Mouse (Mus musculus) liver, adult 2 months (tissue): ENCODE measurements around the gene Myh6.
"Not testable (repeated sequence)": the region's sequence is repeated elsewhere in the genome, so short reads cannot be mapped to it uniquely, and the experiment has no call there.

Source experiments
- CTCF ChIP-seq: fragments of 200-500 bp; IDR thresholded peaks from 2 replicates; pipeline ENCODE4 v1.5.1; 2011; ENCODE audit warnings: low read depth, low read length, control low read depth
- POLR2A ChIP-seq: fragments of 200-500 bp; IDR thresholded peaks from 2 replicates; pipeline ENCODE4 v1.6.1; 2011; ENCODE audit warnings: low read length, control low read depth; ENCODE audit not compliant: insufficient read depth; ENCODE audit errors: extremely low read depth

DNA sequence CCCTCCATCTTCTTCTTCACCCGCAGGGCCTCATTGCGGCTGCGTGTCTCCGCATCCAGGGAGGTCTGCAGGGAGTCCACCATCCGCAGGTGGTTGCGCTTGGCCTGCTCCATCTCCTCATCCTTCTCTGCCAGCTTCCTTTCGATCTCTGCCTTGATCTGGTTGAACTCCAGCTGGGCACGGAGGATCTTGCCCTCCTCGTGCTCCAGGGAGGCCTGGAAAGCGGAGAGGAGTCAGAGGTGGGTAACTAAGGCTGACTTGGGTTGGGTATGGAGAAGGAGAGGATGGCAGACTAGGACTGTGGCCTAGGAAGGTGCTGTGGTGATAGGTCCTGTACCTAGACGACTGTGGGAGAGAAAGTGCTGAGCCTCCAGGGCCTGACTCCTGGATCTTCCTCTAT is 19.7 kb downstream of the Myh6 start:
- TF ChIP-seq CTCF, POLR2A: not testable (repeated sequence)
